Mouse (Mus musculus) megakaryocyte, embryonic 14.5 days (primary cell): ENCODE data around the gene Olfr316.

Experiments
- FLI1 ChIP-seq: IDR thresholded peaks from 2 replicates; pipeline ENCODE4 v1.6.1; 2012; ENCODE audit warnings: low read length, inconsistent platforms, mixed read lengths
- GATA1 ChIP-seq: IDR thresholded peaks from 3 replicates; pipeline ENCODE4 v1.6.1; 2012; ENCODE audit warnings: mixed read lengths, low read length, inconsistent platforms, borderline replicate concordance

- TF ChIP-seq GATA1 (no peak), FLI1 (no peak)
These were observed 35.8 kb downstream of the Olfr316 start for GRCm38 (mm10) chr11:58788346-58788745.
